Mouse (Mus musculus) limb, embryonic 14.5 days (tissue): ENCODE results near the gene Pom121l2. TPM values are rescaled to one million over a fixed set of nuclear protein-coding genes. Genes with fewer than 3 reads are reported as not detected.
A peak's percentile ranks its signal among the peaks of the same experiment; 100 is the strongest.

ENCODE experiments used
- ATAC-seq: fragments of 200-750 bp; cut with Nextera tagmentation; 2 replicates; pipeline ENCODE4 v1.8.0; 2017; ENCODE audit warnings: low read depth, moderate number of reproducible peaks, moderate TSS enrichment; ENCODE audit not compliant: low FRiP score
- DNase-seq: peaks from one replicate; pipeline ENCODE4 v3.0.0-alpha.2; 2015; ENCODE audit warnings: low spot score
- H3K27ac ChIP-seq: fragments of 300-500 bp; sonication (generic); replicated peaks from 2 replicates; pipeline ENCODE4 v1.5.1; 2014; ENCODE audit warnings: low read depth, mild to moderate bottlenecking, low read length, moderate library complexity, mixed read lengths
- H3K27me3 ChIP-seq: fragments of 300-500 bp; sonication (generic); 2 replicates; pipeline ENCODE4 v1.6.1; 2014; ENCODE audit warnings: low read length, mixed read lengths; ENCODE audit not compliant: control insufficient read depth, insufficient read depth
- H3K36me3 ChIP-seq: fragments of 300-500 bp; sonication (generic); 2 replicates; pipeline ENCODE4 v1.6.1; 2014; ENCODE audit warnings: mild to moderate bottlenecking, low read length, moderate library complexity, mixed read lengths; ENCODE audit not compliant: control insufficient read depth, insufficient read depth
- H3K4me1 ChIP-seq: fragments of 300-500 bp; sonication (generic); 2 replicates; pipeline ENCODE4 v1.6.1; 2014; ENCODE audit warnings: antibody characterized with exemption, low read length, mixed read lengths; ENCODE audit not compliant: control insufficient read depth, insufficient read depth
- H3K4me2 ChIP-seq: fragments of 300-500 bp; sonication (generic); replicated peaks from 2 replicates; pipeline ENCODE4 v1.6.1; 2014; ENCODE audit warnings: low read depth, mild to moderate bottlenecking, low read length, moderate library complexity; ENCODE audit not compliant: severe bottlenecking
- H3K4me3 ChIP-seq: fragments of 300-500 bp; sonication (generic); replicated peaks from 2 replicates; pipeline ENCODE4 v1.5.1; 2014; ENCODE audit warnings: low read length
- H3K9ac ChIP-seq: fragments of 300-500 bp; sonication (generic); 2 replicates; pipeline ENCODE4 v1.6.1; 2014; ENCODE audit warnings: mild to moderate bottlenecking, low read depth, low read length, moderate library complexity; ENCODE audit not compliant: severe bottlenecking
- H3K9me3 ChIP-seq: fragments of 300-500 bp; sonication (generic); 2 replicates; pipeline ENCODE4 v1.6.1; 2016; ENCODE audit warnings: low read length; ENCODE audit not compliant: control insufficient read depth
- POLR2A ChIP-seq: fragments of 200-500 bp; IDR thresholded peaks from 2 replicates; pipeline ENCODE4 v1.8.0; 2012; ENCODE audit warnings: inconsistent platforms, mild to moderate bottlenecking, moderate library complexity, borderline replicate concordance; ENCODE audit not compliant: insufficient read depth, insufficient read length; ENCODE audit errors: extremely low read depth
- WGBS: fragments of 180-500 bp; shearing (Covaris S2); extraction: QIAGEN DNeasy Blood & Tissue Kit; methylation state at CpG from one replicate; pipeline ENCODE4 v1.1.7; 2014; 5-methylcytosine and 5-hydroxymethylcytosine counted together
- microRNA-seq: library from miRNA; unstranded; fragments of <30 nt; microRNA quantifications from one replicate; pipeline ENCODE4, GENCODE M21; 2016
- polyA plus RNA-seq, 2 experiments: library from polyadenylated mRNA; depleted of rRNA in 1 of 2; stranded (reverse) in 1 of 2; unstranded in 1 of 2; fragments of >200 nt; fragmentation: Nextera tagmentation in 1 of 2; extraction: Ambion mirVana in 1 of 2; gene quantifications; 2 replicates each; pipeline versions ENCODE4 v1.2.1 to v1.2.3; 2012 to 2014

Gene Pom121l2
- polyA plus RNA-seq, 2 experiments = 0.09 to 0.18 TPM

DNA sequence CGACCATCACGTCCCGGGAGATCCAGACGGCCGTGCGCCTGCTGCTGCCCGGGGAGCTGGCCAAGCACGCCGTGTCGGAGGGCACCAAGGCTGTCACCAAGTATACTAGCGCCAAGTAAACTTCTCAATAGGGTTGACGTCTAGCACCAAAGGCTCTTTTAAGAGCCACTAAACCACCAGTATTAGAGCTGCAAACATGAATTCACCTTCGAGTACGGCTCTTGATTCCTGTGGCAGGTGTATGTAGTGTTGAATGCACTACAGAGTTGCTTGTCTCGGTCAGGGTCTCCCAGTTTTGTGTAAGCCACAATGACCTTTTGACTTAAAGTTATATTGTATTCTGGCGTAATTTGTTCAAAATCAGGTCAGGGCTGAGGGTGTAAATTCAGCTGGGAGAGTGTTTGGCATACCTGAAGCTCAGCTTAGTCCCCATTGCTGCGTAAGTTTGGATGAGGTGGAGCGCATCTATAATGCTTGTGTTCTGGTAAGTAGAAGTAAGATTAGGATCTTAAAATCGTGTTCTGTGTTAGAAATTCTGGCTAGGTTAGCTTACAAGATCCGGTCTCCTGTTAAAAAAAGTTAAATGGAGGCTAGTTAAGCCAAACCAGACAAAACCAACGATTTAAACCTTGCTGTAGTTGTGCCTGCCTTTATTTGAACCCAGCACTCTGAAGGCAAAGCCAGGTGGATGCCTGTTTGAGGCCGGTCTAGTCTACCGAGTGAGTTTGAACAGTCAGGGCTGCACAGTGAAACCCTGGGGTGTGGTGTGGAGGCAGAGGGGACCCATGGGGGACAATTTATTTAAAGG, 55.4 kb downstream of the Pom121l2 start:
- Histone ChIP-seq H3K27ac (peak overlapping the region; percentile 79), H3K9me3 (no peaks in the 10 kb centered on the region), H3K27me3 (no peaks in the 10 kb centered on the region), H3K4me3 (peak overlapping the region; percentile 40), H3K4me2 (peak overlapping the region; percentile 62), H3K36me3 (no peaks in the 10 kb centered on the region), H3K4me1 (peaks cover 19% of the 10 kb centered on the region), H3K9ac (peak overlapping the region; percentile 47)
- DNase-seq (no peak), ATAC-seq (no peak)
- 2% methylated on average over 17 of the region's 23 CpGs for WGBS
- peak; percentile 52; the same call in 1 of the 2 replicates for TF ChIP-seq POLR2A

DNA sequence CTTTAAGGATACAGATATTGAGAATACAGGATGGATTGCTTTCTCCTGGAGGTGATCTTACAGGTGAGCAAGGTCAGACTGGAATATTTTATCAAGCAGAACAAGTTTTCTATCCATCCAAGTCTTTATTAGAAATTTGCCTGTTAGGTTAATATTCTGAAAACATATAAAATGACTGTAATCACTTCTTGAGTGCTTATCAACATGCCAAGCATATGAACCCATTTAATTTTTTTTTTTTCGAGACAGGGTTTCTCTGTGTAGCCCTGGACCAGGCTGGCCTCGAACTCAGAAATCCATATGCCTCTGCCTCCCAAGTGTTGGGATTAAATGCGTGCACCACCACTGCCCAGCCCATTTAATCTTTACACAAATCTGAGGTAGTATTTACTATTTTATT, 56.0 kb downstream of the Pom121l2 start:
- WGBS = 58% methylated on average over 3 of the region's 3 CpGs
- H3K36me3 ChIP-seq = no peaks in the 10 kb centered on the region
- no peaks in the 10 kb centered on the region for H3K9me3 ChIP-seq
- peak overlapping the region; percentile 79 for H3K27ac ChIP-seq
- no peak overlapping the region for H3K9ac ChIP-seq
- peaks cover 19% of the 10 kb centered on the region for H3K4me1 ChIP-seq
- DNase-seq (no peak), ATAC-seq (no peak)
- H3K27me3 ChIP-seq = no peaks in the 10 kb centered on the region
- H3K4me3 ChIP-seq = peak overlapping the region; percentile 40; the same call in 1 of the 2 replicates
- peak overlapping the region; percentile 62 for H3K4me2 ChIP-seq
- TF ChIP-seq POLR2A = no peak

- H3K27me3 ChIP-seq = no peaks in the 10 kb centered on the region
- no peaks in the 10 kb centered on the region for H3K36me3 ChIP-seq
- ATAC-seq (no peak), DNase-seq (no peak)
- H3K4me3 ChIP-seq = no peak overlapping the region
- no peak overlapping the region for H3K9ac ChIP-seq
- 55% methylated on average over 2 of the region's 2 CpGs for WGBS
- H3K27ac ChIP-seq = peak overlapping the region; percentile 2; the same call in 1 of the 2 replicates
- H3K4me2 ChIP-seq = no peak overlapping the region
- TF ChIP-seq POLR2A = no peak
- H3K4me1 ChIP-seq = peaks cover 19% of the 10 kb centered on the region
- no peaks in the 10 kb centered on the region for H3K9me3 ChIP-seq
Observed at GRCm38 (mm10) chr13:22037415-22037814, 56.4 kb downstream of the Pom121l2 start.

Small RNAs within 50 kb of the gene (microRNA-seq; reads per million reads assigned to microRNA genes)
- not detected for gene Gm44390

Other genes starting within 250 kb of the Pom121l2 start
- 13.7 and 13.8 TPM in 2 replicates for gene Hist1h4j, start 246.1 kb upstream of the Pom121l2 start, polyA plus RNA-seq (2012; rRNA removed)
- gene Hist1h4j, start 246.1 kb upstream of the Pom121l2 start, polyA plus RNA-seq (2014; fragmentation: Nextera tagmentation; extraction: Ambion mirVana) = 1.00 and 1.3 TPM in 2 replicates
- gene Hist1h4k, start 230.7 kb upstream of the Pom121l2 start, polyA plus RNA-seq (2012; rRNA removed) = 22.1 and 22.3 TPM in 2 replicates
- 1.4 and 4.0 TPM in 2 replicates for gene Hist1h4k, start 230.7 kb upstream of the Pom121l2 start, polyA plus RNA-seq (2014; fragmentation: Nextera tagmentation; extraction: Ambion mirVana)
- gene Hist1h2ak, start 227.4 kb upstream of the Pom121l2 start, polyA plus RNA-seq (2012; rRNA removed) = 26.8 and 28.1 TPM in 2 replicates
- 11.0 and 17.9 TPM in 2 replicates for gene Hist1h2ak, start 227.4 kb upstream of the Pom121l2 start, polyA plus RNA-seq (2014; fragmentation: Nextera tagmentation; extraction: Ambion mirVana)
- 15.3 and 18.4 TPM in 2 replicates for gene Hist1h2bn, start 227.1 kb upstream of the Pom121l2 start, polyA plus RNA-seq (2012; rRNA removed)
- gene Hist1h2bn, start 227.1 kb upstream of the Pom121l2 start, polyA plus RNA-seq (2014; fragmentation: Nextera tagmentation; extraction: Ambion mirVana) = 3.2 and 3.4 TPM in 2 replicates
- gene Hist1h1b, start 200.6 kb upstream of the Pom121l2 start, polyA plus RNA-seq (2012; rRNA removed) = 5.9 and 6.7 TPM in 2 replicates
- 8.9 and 13.0 TPM in 2 replicates for gene Hist1h1b, start 200.6 kb upstream of the Pom121l2 start, polyA plus RNA-seq (2014; fragmentation: Nextera tagmentation; extraction: Ambion mirVana)
- 39.9 and 59.2 TPM in 2 replicates for gene Hist1h3i, start 197.8 kb upstream of the Pom121l2 start, polyA plus RNA-seq (2012; rRNA removed)
- gene Hist1h3i, start 197.8 kb upstream of the Pom121l2 start, polyA plus RNA-seq (2014; fragmentation: Nextera tagmentation; extraction: Ambion mirVana) = 142 and 166 TPM in 2 replicates
- 9.3 and 19.2 TPM in 2 replicates for gene Hist1h2an, start 194.0 kb upstream of the Pom121l2 start, polyA plus RNA-seq (2012; rRNA removed)
- 6.1 and 8.1 TPM in 2 replicates for gene Hist1h2an, start 194.0 kb upstream of the Pom121l2 start, polyA plus RNA-seq (2014; fragmentation: Nextera tagmentation; extraction: Ambion mirVana)
- 1.8 and 2.2 TPM in 2 replicates for gene Hist1h2bp, start 193.7 kb upstream of the Pom121l2 start, polyA plus RNA-seq (2012; rRNA removed)
- gene Hist1h2bp, start 193.7 kb upstream of the Pom121l2 start, polyA plus RNA-seq (2014; fragmentation: Nextera tagmentation; extraction: Ambion mirVana) = 1.9 and 2.1 TPM in 2 replicates
- 18.4 and 18.7 TPM in 2 replicates for gene Hist1h2bq, start 171.0 kb upstream of the Pom121l2 start, polyA plus RNA-seq (2012; rRNA removed)
- 20.2 and 24.7 TPM in 2 replicates for gene Hist1h2bq, start 171.0 kb upstream of the Pom121l2 start, polyA plus RNA-seq (2014; fragmentation: Nextera tagmentation; extraction: Ambion mirVana)
- not detected in 2 replicates for gene Hist1h2ao, start 170.7 kb upstream of the Pom121l2 start, polyA plus RNA-seq (2012; rRNA removed)
- gene Hist1h2ao, start 170.7 kb upstream of the Pom121l2 start, polyA plus RNA-seq (2014; fragmentation: Nextera tagmentation; extraction: Ambion mirVana) = 2.1 TPM in 1 of 2 replicates, not detected in the other
- gene Hist1h4m, start 169.4 kb upstream of the Pom121l2 start, polyA plus RNA-seq (2012; rRNA removed) = not detected in 2 replicates
- gene Hist1h4m, start 169.4 kb upstream of the Pom121l2 start, polyA plus RNA-seq (2014; fragmentation: Nextera tagmentation; extraction: Ambion mirVana) = not detected in 2 replicates
- gene Hist1h4n, start 149.0 kb upstream of the Pom121l2 start, polyA plus RNA-seq (2012; rRNA removed) = 30.3 and 31.8 TPM in 2 replicates
- gene Hist1h4n, start 149.0 kb upstream of the Pom121l2 start, polyA plus RNA-seq (2014; fragmentation: Nextera tagmentation; extraction: Ambion mirVana) = 15.6 and 21.5 TPM in 2 replicates
- gene Hist1h2ap, start 147.7 kb upstream of the Pom121l2 start, polyA plus RNA-seq (2012; rRNA removed) = 60.6 and 133 TPM in 2 replicates
- gene Hist1h2ap, start 147.7 kb upstream of the Pom121l2 start, polyA plus RNA-seq (2014; fragmentation: Nextera tagmentation; extraction: Ambion mirVana) = 3,378 and 3,605 TPM in 2 replicates
- gene Hist1h2br, start 147.5 kb upstream of the Pom121l2 start, polyA plus RNA-seq (2012; rRNA removed) = 7.1 and 24.1 TPM in 2 replicates
- gene Hist1h2br, start 147.5 kb upstream of the Pom121l2 start, polyA plus RNA-seq (2014; fragmentation: Nextera tagmentation; extraction: Ambion mirVana) = 19.2 and 25.2 TPM in 2 replicates
- gene Zfp184, start 36.1 kb upstream of the Pom121l2 start, polyA plus RNA-seq (2012; rRNA removed) = 7.5 and 8.3 TPM in 2 replicates
- 12.7 and 17.2 TPM in 2 replicates for gene Zfp184, start 36.1 kb upstream of the Pom121l2 start, polyA plus RNA-seq (2014; fragmentation: Nextera tagmentation; extraction: Ambion mirVana)
- gene Prss16, start 28.5 kb downstream of the Pom121l2 start, polyA plus RNA-seq (2012; rRNA removed) = 1.1 and 1.6 TPM in 2 replicates
- 0.51 and 0.57 TPM in 2 replicates for gene Prss16, start 28.5 kb downstream of the Pom121l2 start, polyA plus RNA-seq (2014; fragmentation: Nextera tagmentation; extraction: Ambion mirVana)
- gene Hist1h2ah, start 54.4 kb downstream of the Pom121l2 start, polyA plus RNA-seq (2012; rRNA removed) = 5.5 and 14.9 TPM in 2 replicates
- 6.5 and 22.1 TPM in 2 replicates for gene Hist1h2ah, start 54.4 kb downstream of the Pom121l2 start, polyA plus RNA-seq (2014; fragmentation: Nextera tagmentation; extraction: Ambion mirVana)
- gene Hist1h2bk, start 54.7 kb downstream of the Pom121l2 start, polyA plus RNA-seq (2012; rRNA removed) = 24.6 and 30.5 TPM in 2 replicates
- 6.9 and 7.1 TPM in 2 replicates for gene Hist1h2bk, start 54.7 kb downstream of the Pom121l2 start, polyA plus RNA-seq (2014; fragmentation: Nextera tagmentation; extraction: Ambion mirVana)
- gene Hist1h4i, start 60.2 kb downstream of the Pom121l2 start, polyA plus RNA-seq (2012; rRNA removed) = 31.0 and 39.5 TPM in 2 replicates
- 14.0 and 14.7 TPM in 2 replicates for gene Hist1h4i, start 60.2 kb downstream of the Pom121l2 start, polyA plus RNA-seq (2014; fragmentation: Nextera tagmentation; extraction: Ambion mirVana)
- 54.6 and 89.6 TPM in 2 replicates for gene Hist1h2ag, start 61.8 kb downstream of the Pom121l2 start, polyA plus RNA-seq (2012; rRNA removed)
- gene Hist1h2ag, start 61.8 kb downstream of the Pom121l2 start, polyA plus RNA-seq (2014; fragmentation: Nextera tagmentation; extraction: Ambion mirVana) = 56.7 and 74.1 TPM in 2 replicates
- gene Hist1h2bj, start 62.0 kb downstream of the Pom121l2 start, polyA plus RNA-seq (2012; rRNA removed) = 20.7 and 26.3 TPM in 2 replicates
- 10.3 and 11.1 TPM in 2 replicates for gene Hist1h2bj, start 62.0 kb downstream of the Pom121l2 start, polyA plus RNA-seq (2014; fragmentation: Nextera tagmentation; extraction: Ambion mirVana)
- gene Vmn1r188, start 103.2 kb downstream of the Pom121l2 start, polyA plus RNA-seq (2012; rRNA removed) = not detected in 2 replicates
- not detected in 2 replicates for gene Vmn1r188, start 103.2 kb downstream of the Pom121l2 start, polyA plus RNA-seq (2014; fragmentation: Nextera tagmentation; extraction: Ambion mirVana)
- not detected in 2 replicates for gene Vmn1r189, start 124.6 kb downstream of the Pom121l2 start, polyA plus RNA-seq (2012; rRNA removed)
- not detected in 2 replicates for gene Vmn1r189, start 124.6 kb downstream of the Pom121l2 start, polyA plus RNA-seq (2014; fragmentation: Nextera tagmentation; extraction: Ambion mirVana)
- not detected in 2 replicates for gene Vmn1r191, start 202.8 kb downstream of the Pom121l2 start, polyA plus RNA-seq (2012; rRNA removed)
- gene Vmn1r191, start 202.8 kb downstream of the Pom121l2 start, polyA plus RNA-seq (2014; fragmentation: Nextera tagmentation; extraction: Ambion mirVana) = not detected in 2 replicates
- not detected in 2 replicates for gene Vmn1r192, start 209.9 kb downstream of the Pom121l2 start, polyA plus RNA-seq (2012; rRNA removed)
- gene Vmn1r192, start 209.9 kb downstream of the Pom121l2 start, polyA plus RNA-seq (2014; fragmentation: Nextera tagmentation; extraction: Ambion mirVana) = not detected in 2 replicates
- gene Vmn1r193, start 242.0 kb downstream of the Pom121l2 start, polyA plus RNA-seq (2012; rRNA removed) = not detected in 2 replicates
- not detected in 2 replicates for gene Vmn1r193, start 242.0 kb downstream of the Pom121l2 start, polyA plus RNA-seq (2014; fragmentation: Nextera tagmentation; extraction: Ambion mirVana)